Mouse (Mus musculus) liver, embryonic 14.5 days (tissue): ENCODE results near the gene Scp2.

Experiments used
- CTCF ChIP-seq: IDR thresholded peaks from 2 replicates; pipeline ENCODE4 v1.5.1; 2016; ENCODE audit warnings: antibody characterized with exemption, low read depth, control low read depth
- EP300 ChIP-seq: IDR thresholded peaks from 2 replicates; pipeline ENCODE4 v1.6.1; 2016; ENCODE audit warnings: antibody characterized with exemption, low read depth

GRCm38 (mm10) chr4:108023186-108023585 lies 121.6 kb downstream of the Scp2 start:
- TF ChIP-seq CTCF (no peak), EP300 (no peak)
